Mouse (Mus musculus) heart, postnatal 0 days (tissue): ENCODE results near the gene Aadacl2.

Source experiments
- CTCF ChIP-seq: IDR thresholded peaks from 2 replicates; pipeline ENCODE4 v1.5.1; 2016; ENCODE audit warnings: antibody characterized with exemption, control low read depth, low read depth
- EP300 ChIP-seq: IDR thresholded peaks from 2 replicates; pipeline ENCODE4 v1.6.1; 2016; ENCODE audit warnings: antibody characterized with exemption, low read depth

DNA sequence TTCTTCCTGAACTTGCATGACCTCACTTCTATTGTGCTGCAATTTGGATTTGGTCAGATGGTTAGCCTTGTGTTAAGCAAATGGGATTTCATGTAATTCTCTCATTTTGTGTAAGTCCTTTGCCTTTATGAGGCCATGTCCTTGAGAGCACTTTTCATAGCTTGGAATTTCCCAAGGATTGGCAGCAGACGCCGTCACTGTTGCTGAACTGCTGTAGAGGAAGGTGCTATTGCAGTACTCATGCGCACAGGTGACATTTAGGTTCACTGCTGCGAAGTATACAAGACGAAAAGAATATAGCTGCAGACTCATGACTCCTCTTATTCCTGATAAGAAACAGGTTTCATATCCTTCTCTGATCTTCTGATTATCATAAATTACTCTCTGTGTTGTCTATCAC, 35.7 kb upstream of the Aadacl2 start:
- no peak for TF ChIP-seq CTCF
- no peak for TF ChIP-seq EP300
